Mouse (Mus musculus) heart, embryonic 10.5 days (tissue): ENCODE measurements around the gene Keap1. TPM values are rescaled to one million over a fixed set of nuclear protein-coding genes. Genes with fewer than 3 reads are reported as not detected.
"Not testable (repeated sequence)": the region's sequence is repeated elsewhere in the genome, so short reads cannot be mapped to it uniquely, and the experiment has no call there.

ENCODE experiments used
- DNase-seq: peaks from one replicate; pipeline ENCODE4 v3.0.0-alpha.2; 2017; ENCODE audit warnings: low spot score
- H3K27ac ChIP-seq: fragments of 300-500 bp; sonication (generic); 2 replicates; pipeline ENCODE4 v1.5.1; 2016; ENCODE audit warnings: mild to moderate bottlenecking
- H3K27me3 ChIP-seq: fragments of 300-500 bp; sonication (generic); 2 replicates; pipeline ENCODE4 v1.6.1; 2016; ENCODE audit warnings: mild to moderate bottlenecking; ENCODE audit not compliant: poor library complexity, insufficient read depth, severe bottlenecking
- H3K36me3 ChIP-seq: fragments of 300-500 bp; sonication (generic); 2 replicates; pipeline ENCODE4 v1.6.1; 2016; ENCODE audit warnings: mild to moderate bottlenecking, moderate library complexity
- H3K4me1 ChIP-seq: fragments of 300-500 bp; sonication (generic); 2 replicates; pipeline ENCODE4 v1.6.1; 2016; ENCODE audit warnings: mild to moderate bottlenecking
- H3K4me3 ChIP-seq: fragments of 300-500 bp; sonication (generic); 2 replicates; pipeline ENCODE4 v1.5.1; 2016; ENCODE audit warnings: mild to moderate bottlenecking, moderate library complexity
- H3K9me3 ChIP-seq: fragments of 300-500 bp; sonication (generic); 2 replicates; pipeline ENCODE4 v1.6.1; 2016; ENCODE audit warnings: mild to moderate bottlenecking, moderate library complexity
- WGBS: fragments of 180-500 bp; shearing (Covaris S2); methylation state at CpG from one replicate; pipeline ENCODE4 v1.1.7; 2016; 5-methylcytosine and 5-hydroxymethylcytosine counted together
- polyA plus RNA-seq: library from polyadenylated mRNA; unstranded; fragments of >200 nt; fragmentation: Nextera tagmentation; extraction: Ambion mirVana; gene quantifications from 2 replicates; pipeline ENCODE4 v1.2.1, GENCODE M21; 2016

Keap1 gene
- polyA plus RNA-seq, 1 experiment from 2014 or later, result 52.4 TPM

DNA sequence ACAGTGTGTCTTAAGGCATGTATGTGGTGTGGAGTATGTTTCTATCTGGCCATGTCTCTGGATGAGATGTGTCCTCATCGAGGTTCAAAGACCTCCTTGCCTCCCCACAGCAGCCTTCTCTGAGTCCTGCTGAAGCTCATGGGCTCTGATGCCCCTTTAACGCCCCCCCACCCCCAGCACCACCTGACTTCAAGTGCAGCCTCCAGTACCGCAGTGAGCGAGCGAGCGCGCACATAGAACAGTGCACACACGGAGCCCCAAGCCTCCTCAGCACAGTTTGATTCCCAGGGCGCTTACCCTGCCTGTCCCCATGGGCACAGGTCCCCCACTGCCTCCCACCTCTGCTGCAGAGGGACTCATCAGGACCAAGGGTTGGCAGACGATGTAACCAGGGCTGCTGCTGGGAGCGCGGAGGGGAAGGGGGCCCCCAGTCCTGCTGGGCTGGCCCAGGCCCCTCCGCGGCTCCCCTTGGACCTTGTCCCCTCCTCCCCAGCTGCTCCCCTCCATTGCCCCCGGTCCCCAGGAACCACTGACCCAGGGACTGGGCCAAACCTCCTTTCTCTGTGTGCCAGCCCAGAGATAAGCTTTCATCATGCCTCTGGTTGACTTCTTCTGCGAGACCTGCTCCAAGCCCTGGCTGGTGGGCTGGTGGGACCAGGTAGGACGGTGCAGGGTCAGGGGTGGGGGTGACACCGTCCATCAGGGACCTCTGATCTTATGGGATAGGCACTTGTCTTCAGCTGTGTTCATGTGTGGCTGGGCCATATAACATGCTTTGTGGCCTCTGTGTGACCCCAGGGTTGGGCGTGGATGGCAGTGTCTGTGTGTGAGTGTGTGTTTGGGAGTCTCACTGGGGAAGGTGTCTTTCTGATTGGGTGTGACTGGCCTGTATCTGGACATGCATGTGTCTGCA is 42.4 kb downstream of the Keap1 start:
- H3K27me3 ChIP-seq, result no peaks in the 10 kb centered on the region
- peak overlapping the region; percentile 34 for H3K4me3 ChIP-seq
- H3K36me3 ChIP-seq, result peaks cover 40% of the 10 kb centered on the region
- 54% methylated on average over 19 of the region's 19 CpGs for WGBS
- H3K9me3 ChIP-seq, result no peaks in the 10 kb centered on the region
- H3K27ac ChIP-seq, result peak overlapping the region; percentile 62
- peaks cover 23% of the 10 kb centered on the region for H3K4me1 ChIP-seq
- DNase-seq, result no peak

DNA sequence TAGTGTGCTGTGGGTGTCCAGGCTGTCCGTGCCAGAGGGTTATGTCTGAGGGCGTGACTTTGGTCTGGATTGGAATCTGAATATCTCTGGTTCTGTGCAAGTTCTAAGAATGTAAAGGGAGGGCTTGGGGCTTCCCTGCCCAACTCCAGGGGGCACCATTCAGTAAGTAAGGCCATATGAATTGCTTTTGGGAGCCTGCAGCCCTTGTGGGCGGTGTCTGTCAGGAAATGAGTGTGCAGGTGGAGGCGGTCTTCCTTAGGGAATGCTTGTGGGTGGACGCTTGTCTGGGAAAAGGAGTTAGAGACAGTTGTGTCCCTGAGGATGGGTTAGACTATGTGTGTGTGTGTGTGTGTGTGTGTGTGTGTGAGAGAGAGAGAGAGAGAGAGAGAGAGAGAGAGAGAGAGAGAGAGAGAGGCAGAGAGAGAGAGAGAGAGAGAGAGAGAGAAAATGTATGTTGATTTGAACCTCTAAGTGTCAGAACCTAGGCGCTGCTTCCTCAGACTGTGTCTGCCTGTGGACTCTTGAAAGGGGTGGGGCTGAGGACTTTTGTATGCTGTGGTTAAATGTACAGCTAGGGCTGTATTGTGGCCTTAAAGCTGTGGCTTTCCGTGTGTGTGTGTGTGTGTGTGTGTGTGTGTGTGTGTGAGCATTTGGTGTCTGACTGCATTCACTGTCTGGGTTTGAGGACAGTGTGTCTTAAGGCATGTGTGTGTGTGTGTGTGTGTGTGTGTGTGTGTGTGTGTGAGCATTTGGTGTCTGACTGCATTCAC is 43.2 kb downstream of the Keap1 start:
- WGBS, result 70% methylated on average over 7 of the region's 7 CpGs

DNA sequence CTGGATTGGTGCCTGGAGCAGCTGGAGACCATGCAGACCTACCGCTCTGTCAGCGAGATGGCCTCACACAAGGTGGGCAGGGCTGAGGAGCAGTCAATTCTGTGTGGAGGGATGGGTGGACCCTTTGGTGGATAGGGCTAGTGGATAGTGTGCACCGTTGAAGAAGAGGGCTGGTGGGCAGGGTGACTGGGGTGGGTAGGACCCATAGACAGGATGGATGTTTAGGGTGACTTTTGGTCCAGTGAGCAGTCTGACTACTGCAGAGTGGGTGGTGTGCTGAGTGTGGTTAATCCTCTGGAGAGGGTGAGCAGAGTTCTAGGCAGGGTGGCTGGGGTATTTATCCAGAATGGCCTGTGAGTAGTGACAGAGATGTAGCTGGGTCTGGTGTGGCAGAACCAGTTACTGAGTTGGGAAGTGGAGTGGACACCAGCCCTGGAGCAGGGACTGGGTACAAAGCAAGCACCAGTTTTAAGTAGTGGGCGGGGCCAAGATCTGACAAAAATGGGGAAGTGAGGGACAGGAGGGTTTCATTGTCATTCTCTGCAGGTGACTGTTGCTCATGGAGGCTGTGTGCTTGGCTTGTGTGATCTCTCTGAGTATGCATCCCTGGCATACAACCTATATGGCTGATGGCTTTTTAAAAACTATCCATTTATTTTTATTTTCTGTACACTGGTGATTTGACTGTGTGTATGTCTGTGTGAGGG is 44.2 kb downstream of the Keap1 start:
- no peak for DNase-seq
- H3K27ac ChIP-seq, result no peak overlapping the region
- H3K4me1 ChIP-seq, result peaks cover 32% of the 10 kb centered on the region
- no peaks in the 10 kb centered on the region for H3K27me3 ChIP-seq
- H3K9me3 ChIP-seq, result no peaks in the 10 kb centered on the region
- no peak overlapping the region for H3K4me3 ChIP-seq
- 77% methylated on average over 4 of the region's 4 CpGs for WGBS
- peaks cover 26% of the 10 kb centered on the region for H3K36me3 ChIP-seq

More for the DNA sequence above, 43.2 kb downstream of the Keap1 start:
- DNase-seq, H3K4me3 ChIP-seq, H3K27ac ChIP-seq, H3K9me3 ChIP-seq, H3K27me3 ChIP-seq: not testable (repeated sequence)
- H3K36me3 ChIP-seq, result peaks cover 35% of the 10 kb centered on the region
- peaks cover 28% of the 10 kb centered on the region for H3K4me1 ChIP-seq

DNA sequence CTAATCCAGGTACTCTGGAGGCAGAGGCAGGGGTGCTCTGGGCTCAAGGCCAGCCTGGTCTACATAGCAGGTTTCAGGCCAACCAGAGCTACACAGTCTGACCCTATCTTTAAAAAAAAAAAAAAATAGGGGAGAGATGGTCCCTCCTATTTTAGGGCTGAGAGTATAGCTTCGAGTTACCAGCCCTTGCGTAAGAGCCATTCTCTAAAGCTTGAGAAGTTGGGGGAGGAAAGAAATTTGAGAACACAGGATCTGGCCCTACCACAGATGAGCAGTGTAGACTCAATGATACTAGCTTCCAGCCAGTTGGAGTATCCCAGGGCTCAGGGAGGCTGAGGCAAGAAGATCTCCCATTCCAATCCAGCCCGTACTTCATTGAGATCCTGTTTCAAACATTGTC is 45.4 kb downstream of the Keap1 start:
- Histone ChIP-seq H3K4me3 (no peak overlapping the region), H3K36me3 (peaks cover 16% of the 10 kb centered on the region), H3K9me3 (no peaks in the 10 kb centered on the region), H3K4me1 (peaks cover 32% of the 10 kb centered on the region), H3K27me3 (no peaks in the 10 kb centered on the region), H3K27ac (no peak overlapping the region)
- WGBS, result 87% methylated on average over 3 of the region's 3 CpGs
- no peak for DNase-seq

DNA sequence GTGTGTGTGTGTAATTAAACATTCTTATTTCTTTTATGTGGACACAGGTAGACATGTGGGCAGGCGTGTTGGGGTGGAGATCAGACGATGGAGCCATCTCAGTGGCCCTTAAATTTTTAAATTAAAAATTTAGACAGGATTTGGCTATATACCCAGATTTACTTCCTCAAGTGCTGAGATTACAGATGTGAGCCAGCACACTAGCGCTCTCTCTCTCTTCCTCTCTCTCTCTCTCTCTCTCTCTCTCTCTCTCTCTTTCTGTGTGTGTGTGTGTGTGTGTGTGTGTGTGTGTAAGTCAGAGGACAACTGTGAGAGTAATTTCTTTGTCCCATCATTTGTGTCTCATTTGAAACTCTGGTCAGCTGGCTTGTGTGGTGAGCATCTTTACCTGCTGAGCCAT is 48.5 kb downstream of the Keap1 start:
- Histone ChIP-seq H3K27me3 (peaks cover 3% of the 10 kb centered on the region; the same call in 1 of the 2 replicates), H3K9me3 (no peaks in the 10 kb centered on the region), H3K36me3 (peaks cover 15% of the 10 kb centered on the region), H3K27ac (peak overlapping the region; percentile 36; the same call in 1 of the 2 replicates), H3K4me1 (peaks cover 26% of the 10 kb centered on the region), H3K4me3 (no peak overlapping the region)
- WGBS, result 84% methylated on average over 3 of the region's 3 CpGs
- DNase-seq, result no peak

DNA sequence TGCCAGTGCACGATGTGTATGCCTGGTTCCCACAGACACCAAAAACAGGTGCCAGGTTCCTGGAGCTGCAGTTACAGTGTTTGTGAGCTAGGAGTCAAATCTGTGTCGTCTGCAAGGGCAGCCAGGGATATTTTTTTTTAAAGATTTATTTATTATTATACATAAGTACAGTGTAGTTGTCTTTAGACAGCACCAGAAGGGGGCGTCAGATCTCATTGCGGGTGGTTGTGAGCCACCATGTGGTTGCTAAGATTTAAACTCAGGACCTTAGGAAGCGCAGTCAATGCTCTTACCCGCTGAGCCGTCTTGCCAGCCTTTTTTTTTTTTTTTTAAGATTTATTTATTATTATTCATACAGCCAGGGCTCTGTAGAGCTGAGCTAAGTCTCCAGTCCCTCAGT is 49.3 kb downstream of the Keap1 start:
- peaks cover 9% of the 10 kb centered on the region for H3K27me3 ChIP-seq
- 46% methylated on average over 7 of the region's 7 CpGs for WGBS
- peaks cover 15% of the 10 kb centered on the region for H3K36me3 ChIP-seq
- H3K4me3 ChIP-seq, result no peak overlapping the region
- no peaks in the 10 kb centered on the region for H3K9me3 ChIP-seq
- no peak for DNase-seq
- no peak overlapping the region; the same call in 1 of the 2 replicates for H3K27ac ChIP-seq
- peaks cover 30% of the 10 kb centered on the region for H3K4me1 ChIP-seq

DNA sequence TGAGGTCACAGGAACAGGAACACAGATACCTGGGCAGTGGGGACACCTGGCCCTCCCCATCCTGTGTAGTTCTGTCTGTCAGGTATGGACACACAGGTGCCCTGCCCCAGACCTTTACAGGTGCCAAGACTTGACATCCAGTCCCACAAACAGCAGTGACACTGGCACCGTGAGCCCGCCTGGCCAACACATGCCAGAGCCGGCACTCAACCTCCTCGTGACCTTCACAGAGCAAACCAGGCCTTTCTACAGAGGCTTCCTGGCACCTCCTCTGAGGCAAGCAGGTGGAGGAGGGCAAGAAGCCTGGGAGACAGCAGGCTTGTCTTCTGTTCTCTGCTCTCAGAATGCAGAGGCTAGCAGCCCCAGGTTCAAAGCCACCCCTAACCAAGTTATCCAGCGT is 53.7 kb downstream of the Keap1 start:
- H3K4me1 ChIP-seq, result peaks cover 51% of the 10 kb centered on the region
- peak overlapping the region; percentile 49 for H3K27ac ChIP-seq
- WGBS, result 89% methylated on average over 5 of the region's 5 CpGs
- no peak for DNase-seq
- H3K27me3 ChIP-seq, result peaks cover 25% of the 10 kb centered on the region
- no peaks in the 10 kb centered on the region for H3K36me3 ChIP-seq
- no peaks in the 10 kb centered on the region for H3K9me3 ChIP-seq
- H3K4me3 ChIP-seq, result no peak overlapping the region

DNA sequence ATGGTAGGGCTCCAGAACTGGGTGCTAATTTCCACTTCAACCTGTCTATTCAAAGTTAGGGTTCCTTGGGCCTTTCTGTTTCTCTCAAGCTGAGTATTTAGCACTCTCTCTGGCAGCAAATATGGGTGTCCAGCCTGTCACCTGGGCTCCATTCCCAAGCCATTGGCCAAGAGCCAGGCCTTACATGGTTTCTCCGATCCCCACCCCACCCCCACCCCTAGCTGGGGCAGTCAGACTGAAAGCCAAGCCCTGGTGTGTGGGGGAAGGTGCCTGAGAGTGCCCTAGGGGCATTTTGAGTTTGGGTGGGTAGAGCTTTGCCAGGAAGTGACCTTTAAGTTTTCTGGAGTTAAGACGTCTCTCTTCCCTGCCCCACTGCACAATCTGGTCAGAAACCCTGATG is 54.4 kb downstream of the Keap1 start:
- peaks cover 25% of the 10 kb centered on the region for H3K27me3 ChIP-seq
- H3K27ac ChIP-seq, result no peak overlapping the region
- 32% methylated on average over 2 of the region's 2 CpGs for WGBS
- no peaks in the 10 kb centered on the region for H3K36me3 ChIP-seq
- peak overlapping the region; percentile 58; the same call in 1 of the 2 replicates for H3K4me3 ChIP-seq
- H3K9me3 ChIP-seq, result no peaks in the 10 kb centered on the region
- DNase-seq, result no peak
- H3K4me1 ChIP-seq, result peaks cover 55% of the 10 kb centered on the region

DNA sequence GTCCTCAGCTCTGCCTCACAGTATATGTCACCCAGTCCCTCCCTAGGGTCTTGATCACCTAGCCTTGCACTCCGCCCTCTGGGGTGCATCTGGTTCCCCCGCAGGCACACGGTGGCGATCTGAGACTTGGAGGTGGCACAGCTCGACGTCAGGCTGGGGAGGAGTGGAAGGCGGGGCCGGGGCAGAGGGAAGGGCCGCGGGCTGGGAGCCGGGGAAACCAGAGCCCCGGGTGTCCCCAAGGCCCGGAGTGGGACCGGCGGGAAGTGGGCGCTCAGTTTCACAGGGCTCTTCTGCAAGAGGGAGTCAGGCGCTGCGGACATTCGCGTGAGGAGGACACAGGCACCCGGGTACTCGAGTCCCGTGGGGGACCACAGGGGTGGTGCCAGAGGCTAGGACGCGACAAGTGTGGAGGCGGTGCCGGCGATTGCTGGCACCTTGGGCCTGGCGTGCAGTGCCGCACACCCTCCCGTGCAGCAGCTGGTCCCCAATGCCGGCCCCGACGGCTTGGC is 55.2 kb downstream of the Keap1 start:
- H3K27me3 ChIP-seq, result peaks cover 25% of the 10 kb centered on the region
- H3K4me3 ChIP-seq, result peak overlapping the region; percentile 58
- 5% methylated on average over 34 of the region's 34 CpGs for WGBS
- no peak for DNase-seq
- peak overlapping the region; percentile 76 for H3K27ac ChIP-seq
- H3K9me3 ChIP-seq, result no peaks in the 10 kb centered on the region
- H3K4me1 ChIP-seq, result peaks cover 57% of the 10 kb centered on the region
- H3K36me3 ChIP-seq, result no peaks in the 10 kb centered on the region

DNA sequence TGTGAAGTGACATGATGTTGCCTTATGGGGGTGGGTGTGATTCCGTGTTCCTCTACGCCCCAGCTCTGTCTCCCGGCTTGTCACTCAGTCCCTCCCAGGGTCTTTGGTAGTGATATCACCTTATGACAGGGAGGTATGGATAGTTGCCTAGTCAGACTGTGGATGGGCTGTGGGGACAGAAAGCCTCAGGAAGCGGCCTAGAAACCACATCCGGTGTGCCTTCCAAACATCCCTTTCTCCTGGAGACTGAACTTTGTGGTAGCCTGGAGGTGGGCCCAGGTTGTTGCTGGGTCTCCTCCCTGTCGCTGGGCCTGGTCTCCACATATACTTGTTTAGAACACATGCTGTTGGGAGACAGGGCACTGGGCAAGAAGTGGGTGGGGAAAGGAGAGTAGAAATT is 55.7 kb downstream of the Keap1 start:
- H3K4me3 ChIP-seq, result no peak overlapping the region
- WGBS, result 78% methylated on average over 6 of the region's 6 CpGs
- DNase-seq, result no peak

DNA sequence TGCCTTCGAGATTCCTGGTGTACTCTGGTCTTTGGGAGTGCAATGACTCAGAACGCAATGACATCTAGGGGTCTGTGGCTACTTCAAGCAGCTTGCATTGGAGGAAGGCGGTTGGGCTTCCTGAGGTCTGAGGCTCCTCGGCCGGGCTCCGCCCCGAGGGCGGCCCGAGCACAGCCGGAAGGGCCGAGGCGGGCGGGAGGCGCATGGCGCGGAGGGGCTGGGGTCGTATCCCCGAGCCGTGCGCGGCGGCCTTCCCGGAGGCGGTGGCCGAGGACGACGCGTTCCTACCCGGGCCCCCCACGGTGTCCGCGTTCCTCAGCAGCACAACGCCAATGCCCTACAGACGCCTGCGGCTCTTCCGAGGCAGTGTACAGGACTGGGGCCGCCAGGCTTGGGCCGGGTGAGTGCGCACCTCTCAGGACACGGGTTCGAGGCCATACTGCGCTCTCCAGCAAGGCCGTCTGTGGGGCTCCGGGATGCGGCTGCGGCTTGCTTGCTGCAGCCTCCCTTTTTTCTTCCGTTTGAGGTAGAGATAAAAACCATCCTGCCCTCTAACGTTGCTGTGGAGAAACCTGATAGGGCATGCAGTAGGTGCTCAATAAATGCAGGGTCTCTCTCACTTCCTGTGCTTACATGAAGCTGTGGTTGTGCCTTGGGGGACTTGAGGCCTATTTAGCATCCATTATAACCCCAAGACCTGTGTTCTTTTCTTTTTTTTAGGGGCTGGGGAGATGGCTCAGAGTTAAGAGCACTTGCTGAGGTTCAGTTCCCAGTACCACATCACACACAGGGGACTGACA is 57.5 kb downstream of the Keap1 start:
- Histone ChIP-seq H3K27me3 (peaks cover 25% of the 10 kb centered on the region), H3K27ac (peak overlapping the region; percentile 89)
- DNase-seq, result no peak

More for the DNA sequence above, 55.7 kb downstream of the Keap1 start:
- H3K27ac ChIP-seq, result peak overlapping the region; percentile 76; the same call in 1 of the 2 replicates
- no peaks in the 10 kb centered on the region for H3K36me3 ChIP-seq
- peaks cover 57% of the 10 kb centered on the region for H3K4me1 ChIP-seq
- peaks cover 25% of the 10 kb centered on the region for H3K27me3 ChIP-seq
- H3K9me3 ChIP-seq, result no peaks in the 10 kb centered on the region

DNA sequence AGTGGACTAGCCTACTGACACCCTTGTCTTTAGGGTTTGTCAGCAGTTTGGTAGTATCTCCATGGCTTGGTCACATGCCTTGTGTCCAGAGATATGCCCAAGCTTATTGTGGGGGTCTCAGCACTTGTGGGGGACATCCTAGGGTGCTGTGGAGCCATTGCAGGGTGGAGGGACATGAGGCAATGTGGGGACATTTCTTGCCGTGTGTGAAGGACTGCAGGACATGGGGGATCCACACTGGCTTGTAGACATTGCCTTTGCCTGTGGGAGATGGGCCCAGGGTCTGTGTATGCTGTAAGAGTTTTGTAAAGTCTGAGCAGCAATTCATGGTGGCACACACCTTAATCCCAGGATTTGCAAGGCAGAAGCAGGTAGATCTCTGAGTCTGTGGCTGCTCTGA is 58.3 kb downstream of the Keap1 start:
- Histone ChIP-seq H3K27me3 (peaks cover 24% of the 10 kb centered on the region), H3K9me3 (no peaks in the 10 kb centered on the region), H3K27ac (peak overlapping the region; percentile 89), H3K4me3 (peak overlapping the region; percentile 65), H3K36me3 (no peaks in the 10 kb centered on the region), H3K4me1 (peaks cover 47% of the 10 kb centered on the region)
- DNase-seq, result no peak
- 55% methylated on average over 1 of the region's 1 CpGs for WGBS

More for the DNA sequence above, 57.5 kb downstream of the Keap1 start:
- H3K4me1 ChIP-seq, result peaks cover 54% of the 10 kb centered on the region
- peak overlapping the region; percentile 65 for H3K4me3 ChIP-seq
- H3K36me3 ChIP-seq, result no peaks in the 10 kb centered on the region
- 5% methylated on average over 48 of the region's 48 CpGs for WGBS
- no peaks in the 10 kb centered on the region for H3K9me3 ChIP-seq
